Mouse (Mus musculus) gonadal fat pad, adult 2 months (tissue): ENCODE results near the gene Rab8a. TPM values are rescaled to one million over a fixed set of nuclear protein-coding genes. Genes with fewer than 3 reads are reported as not detected.
A peak's percentile ranks its signal among the peaks of the same experiment; 100 is the strongest.

ENCODE experiments used
- DNase-seq: peaks from one replicate; pipeline ENCODE4 v3.0.0-alpha.2; 2012; ENCODE audit warnings: low read depth
- polyA plus RNA-seq: library from polyadenylated mRNA; depleted of rRNA; stranded (reverse); fragments of >200 nt; gene quantifications from 2 replicates; pipeline ENCODE4 v1.2.3, GENCODE M21; 2012; rRNA removed

The Rab8a gene
- polyA plus RNA-seq, 1 experiment, result 51.7 TPM

DNA sequence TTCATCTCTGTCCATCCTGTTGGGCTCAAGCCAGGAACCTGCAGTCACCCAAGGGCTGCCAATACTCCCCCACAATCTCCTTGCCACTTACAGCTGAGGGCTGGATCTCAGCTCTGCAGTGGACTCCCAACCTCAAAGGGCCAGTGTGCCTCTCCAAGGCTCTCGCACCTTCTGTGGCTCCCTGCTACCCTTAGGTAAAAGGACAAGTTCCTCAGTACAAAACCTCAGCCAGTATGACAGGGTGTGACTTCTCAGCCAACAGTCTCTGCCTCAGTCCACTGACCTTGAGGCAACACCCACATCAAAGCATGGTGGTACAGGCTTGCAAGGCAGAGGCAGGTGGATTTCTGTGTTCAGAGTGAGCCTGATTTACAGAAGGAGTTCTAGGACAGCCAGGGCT lies 50.8 kb downstream of the Rab8a start:
- no peak for DNase-seq

DNA sequence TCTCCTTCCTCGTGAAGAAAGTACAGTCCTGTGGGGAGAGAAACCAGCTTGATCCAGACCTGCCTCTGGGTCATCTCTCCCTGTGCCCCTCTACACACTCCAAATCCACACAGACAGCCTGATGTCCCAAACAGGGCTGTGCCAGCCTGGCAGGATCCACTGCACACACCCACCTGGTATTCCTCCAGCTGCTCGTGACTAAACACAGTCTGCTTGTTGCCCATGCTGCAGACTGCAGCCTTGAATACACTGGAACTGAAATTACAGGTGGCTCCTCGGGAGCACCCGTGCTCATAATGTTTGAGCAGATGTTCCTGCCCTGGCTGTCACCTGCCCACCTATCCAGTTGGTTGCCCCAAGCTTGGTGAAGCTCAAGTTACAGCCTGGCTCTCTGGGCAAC lies 51.8 kb downstream of the Rab8a start, which contains the start of gene Cib3:
Gene Cib3, minus strand, starts transcription at position 87 of the 400 bp plus-strand sequence.
- no peak for DNase-seq

DNA sequence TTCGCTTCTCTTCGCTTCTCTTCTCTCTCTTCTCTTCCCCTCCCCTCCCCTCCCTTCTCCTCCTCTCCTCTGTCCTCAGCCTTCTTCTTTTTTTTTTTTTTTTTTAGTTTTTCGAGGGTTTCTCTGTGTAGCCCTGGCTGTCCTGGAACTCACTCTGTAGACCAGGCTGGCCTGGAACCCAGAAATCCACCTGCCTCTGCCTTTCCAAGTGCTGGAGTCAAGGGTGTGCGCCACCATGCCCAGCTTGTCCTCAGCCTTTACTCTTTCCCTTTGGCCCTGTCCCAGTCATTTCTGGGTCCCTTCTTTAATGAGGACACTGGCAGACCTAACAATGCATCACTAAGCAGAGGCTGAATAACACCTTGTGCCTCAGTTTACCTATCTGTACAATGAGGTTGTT lies 52.5 kb downstream of the Rab8a start, which contains the start of gene Gm11034:
Gene Gm11034, minus strand, starts transcription at position 101 of the 400 bp plus-strand sequence.
- no peak for DNase-seq

DNA sequence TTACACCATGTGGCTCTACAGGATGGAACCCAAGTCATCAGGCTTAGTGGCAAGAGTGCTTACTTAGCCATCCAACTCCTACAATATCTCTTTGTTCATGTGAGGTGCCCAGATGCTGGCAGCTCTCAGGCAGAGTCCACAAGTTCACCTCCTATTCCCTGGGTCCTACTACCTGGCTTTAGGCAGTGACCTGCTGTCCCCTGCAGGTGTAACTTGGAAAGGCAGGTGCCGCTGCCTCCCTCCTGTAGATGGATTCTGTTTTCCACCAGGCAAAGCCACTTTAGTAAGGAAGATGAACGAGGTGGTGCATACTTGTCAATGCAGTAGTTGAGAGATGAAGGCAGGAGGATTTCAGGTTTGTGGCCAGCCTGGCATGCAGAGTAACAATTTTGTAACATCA lies 54.1 kb downstream of the Rab8a start:
- DNase-seq, result no peak

DNA sequence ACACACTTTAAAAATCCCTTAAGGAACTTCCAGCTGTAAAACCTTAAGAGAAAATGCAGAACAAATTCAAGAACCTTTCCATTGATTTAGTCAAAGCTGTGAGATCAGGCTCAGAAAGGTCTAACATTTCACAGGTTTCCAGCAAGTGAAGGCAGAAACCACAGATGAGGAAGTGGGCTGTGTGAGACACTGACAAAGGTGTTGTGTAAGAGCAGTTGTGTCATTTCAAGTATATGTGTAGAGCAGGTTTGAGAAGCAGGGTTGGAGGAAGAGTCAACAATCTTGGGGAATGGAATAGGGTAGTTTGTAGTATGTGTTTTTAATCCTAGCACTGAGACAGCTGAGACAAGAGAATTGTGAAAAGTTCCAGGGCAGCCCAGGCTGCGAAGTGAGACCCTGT lies 54.9 kb downstream of the Rab8a start:
- no peak for DNase-seq

DNA sequence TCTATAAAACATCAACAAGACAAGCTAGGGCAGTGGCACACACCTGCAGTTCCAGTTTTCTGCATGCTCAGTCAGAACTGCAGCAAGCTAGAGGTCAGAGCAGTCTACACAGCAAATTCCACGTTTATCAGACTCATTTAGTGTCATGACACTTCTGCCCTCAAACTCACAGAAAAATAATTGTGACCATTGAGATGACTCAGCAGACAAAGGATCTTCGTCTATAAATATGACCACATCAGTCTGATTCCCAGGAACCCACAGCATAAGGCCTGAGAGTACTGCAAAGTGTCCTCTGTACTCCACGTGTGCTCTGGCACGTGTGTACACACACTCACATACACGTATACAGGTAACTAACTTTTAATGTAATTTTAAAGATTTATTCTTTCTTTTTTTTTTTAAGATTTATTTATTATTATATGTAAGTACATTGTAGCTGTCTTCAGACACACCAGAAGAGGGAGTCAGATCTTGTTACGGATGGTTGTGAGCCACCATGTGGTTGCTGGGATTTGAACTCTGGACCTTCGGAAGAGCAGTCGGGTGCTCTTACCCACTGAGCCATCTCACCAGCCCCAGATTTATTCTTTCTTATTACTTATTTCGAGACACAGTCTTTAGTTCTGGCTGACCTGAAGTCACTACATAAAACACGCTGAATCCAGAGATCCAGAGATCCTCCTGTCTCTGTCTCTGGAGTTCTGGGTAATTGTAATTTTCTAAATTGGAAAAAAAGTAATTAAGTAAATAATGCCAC lies 58.0 kb downstream of the Rab8a start:
- DNase-seq, result no peak

DNA sequence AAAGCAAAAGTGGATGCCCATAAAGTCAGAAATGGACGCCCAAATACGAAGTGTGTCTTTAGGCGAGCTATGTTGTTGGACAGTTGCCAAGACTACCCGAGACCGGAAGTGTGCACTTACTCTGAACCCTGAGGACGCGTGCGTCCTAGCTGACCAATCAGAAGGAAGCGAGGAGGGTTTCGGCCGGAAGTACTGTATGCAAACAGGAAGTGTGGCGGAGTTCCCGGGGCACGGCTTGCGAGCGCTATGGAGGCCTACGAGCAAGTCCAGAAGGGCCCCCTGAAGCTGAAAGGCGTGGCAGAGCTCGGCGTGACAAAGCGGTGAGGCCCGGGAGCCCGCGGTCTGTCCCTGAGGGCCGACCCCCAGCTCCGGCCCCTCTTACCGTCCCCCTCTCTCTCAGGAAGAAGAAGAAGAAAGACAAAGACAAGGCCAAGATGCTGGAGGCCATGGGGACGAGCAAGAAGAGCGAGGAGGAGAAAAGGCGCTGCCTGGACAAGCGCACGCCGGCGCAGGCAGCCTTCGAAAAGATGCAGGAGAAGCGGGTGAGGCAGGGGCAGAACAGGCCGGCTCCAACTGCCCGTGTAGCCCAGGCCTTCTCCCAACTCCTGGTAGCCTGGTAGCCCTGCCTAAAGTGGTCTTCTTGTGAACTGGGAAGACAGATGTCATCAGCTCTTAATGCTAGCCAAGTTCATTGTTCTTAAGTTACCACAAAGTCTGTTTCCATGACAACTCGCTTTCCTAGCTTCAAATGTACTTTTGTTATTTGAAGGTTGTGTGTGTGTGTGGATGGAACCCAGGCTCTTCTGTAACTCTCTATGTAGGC lies 58.8 kb downstream of the Rab8a start, which contains the start of gene Fam32a:
Gene Fam32a, plus strand, starts transcription at position 190 of the 823 bp plus-strand sequence.
- peak; percentile 76 for DNase-seq

DNA sequence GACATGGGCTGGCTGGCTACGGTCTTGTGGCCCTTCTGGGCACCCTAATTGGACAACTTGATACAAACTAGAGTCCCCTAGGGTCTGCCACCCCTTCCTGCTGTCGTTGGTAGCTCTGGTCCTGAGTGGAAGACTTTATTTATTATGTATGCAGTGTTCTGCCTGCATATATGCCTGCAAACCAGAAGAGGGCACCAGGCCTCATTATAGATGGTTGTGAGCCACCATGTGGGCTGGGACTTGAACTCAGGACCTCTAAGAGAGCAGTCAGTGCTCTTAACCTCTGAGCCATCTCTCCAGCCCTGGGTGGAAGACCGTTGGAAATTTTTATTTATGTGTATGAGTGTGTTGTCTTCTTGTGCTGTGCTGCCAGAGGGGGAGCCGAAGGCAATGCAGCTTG lies 59.8 kb downstream of the Rab8a start:
- DNase-seq, result no peak

DNA sequence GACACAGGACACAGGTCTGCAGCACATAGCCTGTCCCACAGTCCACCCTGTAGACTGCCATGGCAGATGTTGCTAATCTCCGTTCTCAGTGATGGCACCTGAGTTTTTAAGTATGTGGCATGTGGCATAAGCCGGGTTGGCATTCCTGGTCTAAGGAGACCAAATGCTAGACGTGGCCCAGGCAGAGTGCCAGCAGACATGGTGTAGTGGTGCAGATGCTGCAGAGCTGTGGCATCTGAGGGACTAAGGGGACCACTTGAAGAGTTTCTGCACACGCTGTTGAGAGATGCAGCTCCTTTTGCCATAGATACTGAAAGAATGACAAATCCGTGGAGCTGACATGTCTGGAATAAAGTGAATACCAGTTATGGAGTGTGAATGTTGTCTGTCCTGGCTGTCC lies 61.7 kb downstream of the Rab8a start:
- no peak for DNase-seq

Other genes with a start within 250 kb of the Rab8a start
- 5.3 and 6.2 TPM in 2 replicates for gene Zfp961, start 210.2 kb upstream of the Rab8a start, polyA plus RNA-seq
- 4.8 and 6.2 TPM in 2 replicates for gene Cyp4f18, start 151.6 kb upstream of the Rab8a start, polyA plus RNA-seq
- not detected in 2 replicates for gene Olfr372, start 120.0 kb upstream of the Rab8a start, polyA plus RNA-seq
- not detected in 2 replicates for gene Olfr373, start 78.0 kb upstream of the Rab8a start, polyA plus RNA-seq
- gene Olfr374, start 54.2 kb upstream of the Rab8a start, polyA plus RNA-seq, result 0.01 TPM in 1 of 2 replicates, not detected in the other
- 76.9 and 97.8 TPM in 2 replicates for gene Tpm4, start 26.2 kb upstream of the Rab8a start, polyA plus RNA-seq
- gene Hsh2d, start 28.4 kb downstream of the Rab8a start, polyA plus RNA-seq, result 0.16 and 0.35 TPM in 2 replicates
- gene Cib3, start 51.6 kb downstream of the Rab8a start, polyA plus RNA-seq, result 0.22 TPM in 1 of 2 replicates, not detected in the other
- gene Gm11034, start 52.4 kb downstream of the Rab8a start, polyA plus RNA-seq, result not detected in 2 replicates
- 50.0 and 55.2 TPM in 2 replicates for gene Fam32a, start 58.5 kb downstream of the Rab8a start, polyA plus RNA-seq
- 50.6 and 54.7 TPM in 2 replicates for gene Ap1m1, start 78.8 kb downstream of the Rab8a start, polyA plus RNA-seq
- gene Gm10282, start 144.1 kb downstream of the Rab8a start, polyA plus RNA-seq, result 1.1 and 5.1 TPM in 2 replicates
- 17.8 and 25.9 TPM in 2 replicates for gene Klf2, start 157.8 kb downstream of the Rab8a start, polyA plus RNA-seq